Mouse (Mus musculus): ENCODE results near the gene Shroom2. TPM values are rescaled to one million over a fixed set of nuclear protein-coding genes. Genes with fewer than 3 reads are reported as not detected.

Shroom2 gene
- total RNA-seq, 2 experiments from 2014 or later = 0.17 to 0.74 TPM

Other genes with a start within 250 kb of the Shroom2 start
- gene Cldn34a, start 206.1 kb downstream of the Shroom2 start, total RNA-seq (2015) = not detected in 2 replicates
- not detected in 2 replicates for gene Cldn34a, start 206.1 kb downstream of the Shroom2 start, total RNA-seq (2017)
- not detected in 2 replicates for gene Gpr143, start 12.5 kb upstream of the Shroom2 start, total RNA-seq (2015)
- gene Gpr143, start 12.5 kb upstream of the Shroom2 start, total RNA-seq (2017) = not detected in 2 replicates
- 0.62 and 1.2 TPM in 2 replicates for gene Usp51, start 237.0 kb upstream of the Shroom2 start, total RNA-seq (2015)
- 0.29 and 0.61 TPM in 2 replicates for gene Usp51, start 237.0 kb upstream of the Shroom2 start, total RNA-seq (2017)

Measured in megakaryocyte progenitor cell, adult 5-6 weeks (primary cell).